Mouse (Mus musculus) splenic B cell, adult 2 months (primary cell): ENCODE measurements around the gene 1700029P11Rik.

Source experiments
- DNase-seq: peaks from one replicate; pipeline ENCODE4 v3.0.0-alpha.2; 2011; ENCODE audit warnings: low read depth, low spot score
- H3K27me3 ChIP-seq: 2 replicates; pipeline ENCODE4 v1.6.1; 2012; ENCODE audit warnings: mild to moderate bottlenecking, low read length, moderate library complexity, mixed read lengths; ENCODE audit not compliant: control insufficient read depth, poor library complexity, insufficient read depth, severe bottlenecking
- H3K36me3 ChIP-seq: 2 replicates; pipeline ENCODE4 v1.6.1; 2012; ENCODE audit warnings: mild to moderate bottlenecking, low read length, moderate library complexity, mixed read lengths; ENCODE audit not compliant: control insufficient read depth, poor library complexity, insufficient read depth, severe bottlenecking

1700029P11Rik gene

DNA sequence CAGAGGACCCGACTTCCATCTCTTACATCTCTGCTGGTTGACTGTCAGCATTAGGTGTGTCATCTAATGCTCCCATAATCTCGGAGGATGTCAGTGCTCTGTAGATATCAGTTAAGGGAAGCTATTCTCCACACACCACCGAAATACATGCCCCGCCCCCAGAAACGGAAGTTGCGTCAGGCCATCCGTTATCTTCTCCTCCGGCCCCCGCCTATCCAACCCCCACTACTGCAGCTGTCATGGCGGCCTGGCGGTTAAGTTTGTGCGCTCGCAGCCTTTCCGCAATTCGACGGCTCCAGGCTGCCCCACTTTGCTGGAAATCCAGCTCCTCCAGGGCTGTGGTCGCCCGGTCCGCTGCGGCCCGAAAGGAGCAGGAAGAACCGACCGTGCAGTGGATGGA, at the start of gene 1700029P11Rik:
TSS of gene 1700029P11Rik (plus strand) at position 220 of the 400 bp plus-strand sequence.
- Histone ChIP-seq H3K36me3 (no peaks in the 10 kb centered on the region), H3K27me3 (no peaks in the 10 kb centered on the region)
- no peak for DNase-seq

DNA sequence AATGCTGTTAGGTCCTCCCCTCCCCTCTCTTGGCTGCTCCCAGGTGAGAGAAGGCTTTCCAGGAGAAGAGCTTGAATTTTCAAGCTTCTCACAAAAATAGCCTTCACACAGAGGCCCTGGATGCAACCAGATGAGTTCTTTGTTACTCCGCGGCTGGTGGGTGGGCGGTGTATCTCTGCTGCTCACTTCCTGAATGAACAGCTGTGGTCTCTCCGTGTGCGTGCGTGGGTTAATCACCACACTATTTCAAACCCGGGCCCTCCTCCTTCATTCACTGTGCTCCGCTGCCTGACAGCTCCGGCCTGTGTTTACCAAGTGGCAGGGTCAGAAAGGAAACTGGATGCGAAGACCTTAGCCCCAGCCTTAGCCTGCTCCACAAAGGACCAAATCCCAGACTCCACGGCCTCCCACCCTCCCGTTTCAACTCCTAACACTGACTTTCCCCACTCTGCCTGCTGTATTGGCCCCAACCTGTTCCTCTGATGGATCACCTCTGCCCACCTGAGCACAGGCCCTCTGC, 47.3 kb upstream of the 1700029P11Rik start:
- Histone ChIP-seq H3K36me3 (no peaks in the 10 kb centered on the region), H3K27me3 (no peaks in the 10 kb centered on the region)
- peak; percentile 60 for DNase-seq

DNA sequence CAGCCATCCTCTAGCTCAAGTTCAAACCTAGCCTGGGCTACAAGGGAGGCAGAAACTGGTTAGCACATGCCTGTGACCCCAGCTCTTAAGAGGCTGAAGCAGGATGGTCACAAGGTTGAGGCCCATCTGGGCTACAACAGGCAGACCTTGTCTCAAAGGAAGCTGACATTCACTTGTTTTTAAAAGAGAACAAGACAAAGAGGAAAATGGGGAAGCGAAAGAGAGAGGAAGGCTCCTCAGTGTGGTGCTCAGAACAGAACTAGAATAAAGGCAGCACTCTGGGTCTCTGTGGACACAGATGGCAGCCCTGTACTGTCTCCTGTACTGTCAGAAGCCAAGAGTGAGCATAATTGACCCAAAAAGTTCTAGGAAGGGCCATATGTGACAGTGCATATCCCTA, 46.4 kb upstream of the 1700029P11Rik start:
- no peaks in the 10 kb centered on the region for H3K27me3 ChIP-seq
- DNase-seq, result peak; percentile 73
- H3K36me3 ChIP-seq, result no peaks in the 10 kb centered on the region

DNA sequence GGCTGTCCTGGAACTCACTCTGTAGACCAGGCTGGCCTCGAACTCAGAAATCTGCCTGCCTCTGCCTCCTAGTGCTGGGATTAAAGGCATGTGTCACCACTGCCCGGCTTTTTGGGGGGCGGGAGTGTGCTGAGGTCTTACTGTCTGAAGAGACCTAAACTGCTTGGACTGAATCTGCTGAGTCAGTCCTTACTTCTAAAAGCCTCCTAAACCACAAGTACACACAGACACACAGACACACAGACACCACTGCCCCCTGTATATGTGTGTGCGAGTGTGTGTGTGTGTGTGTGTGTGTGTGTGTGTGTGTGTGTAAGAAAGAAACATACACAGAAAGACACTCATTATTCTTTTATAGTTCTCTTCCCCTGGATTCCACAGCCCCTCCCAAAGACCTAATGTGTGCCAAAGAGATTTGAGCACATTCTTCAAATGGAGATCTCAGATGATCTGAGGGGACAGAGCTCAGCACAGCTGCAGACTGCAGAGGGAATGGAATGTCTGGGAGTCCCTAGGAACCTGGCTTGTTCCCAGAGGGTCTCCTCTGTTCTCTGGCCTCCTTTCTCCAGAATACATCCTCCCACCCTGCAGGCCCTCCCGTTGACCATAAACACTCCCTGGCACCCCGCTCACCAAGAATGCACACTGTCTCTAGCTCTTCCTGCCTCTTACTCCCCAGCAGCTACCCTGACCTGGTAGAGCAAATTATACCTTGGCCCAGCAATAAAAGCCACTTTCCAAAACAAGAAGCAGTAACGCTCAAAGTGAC, 44.3 kb upstream of the 1700029P11Rik start:
- no peak for DNase-seq
- Histone ChIP-seq H3K36me3 (no peaks in the 10 kb centered on the region), H3K27me3 (no peaks in the 10 kb centered on the region)

DNA sequence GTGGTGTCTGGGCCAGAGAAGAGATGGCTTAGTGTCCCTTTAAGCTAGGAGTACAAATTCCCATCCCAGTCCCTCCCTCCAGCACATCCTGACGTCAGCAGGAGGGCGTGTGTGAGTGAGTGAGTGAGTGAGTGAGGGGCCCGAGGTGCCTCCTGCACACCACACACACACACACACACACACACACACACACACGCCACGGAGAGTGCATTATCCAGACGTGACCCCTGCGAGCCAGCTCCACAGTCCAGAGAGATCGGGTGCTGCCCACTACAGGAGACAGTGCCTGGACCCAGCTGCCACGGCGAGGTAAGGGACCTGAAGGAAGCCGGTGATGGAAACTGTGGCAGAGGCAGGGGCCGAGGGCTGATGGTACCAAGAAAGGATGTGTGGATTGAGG, 43.7 kb upstream of the 1700029P11Rik start, which contains the start of gene Csdc2:
TSS of gene Csdc2 (plus strand) at position 81 of the 400 bp plus-strand sequence.
- no peak for DNase-seq
- Histone ChIP-seq H3K36me3 (no peaks in the 10 kb centered on the region), H3K27me3 (no peaks in the 10 kb centered on the region)

DNA sequence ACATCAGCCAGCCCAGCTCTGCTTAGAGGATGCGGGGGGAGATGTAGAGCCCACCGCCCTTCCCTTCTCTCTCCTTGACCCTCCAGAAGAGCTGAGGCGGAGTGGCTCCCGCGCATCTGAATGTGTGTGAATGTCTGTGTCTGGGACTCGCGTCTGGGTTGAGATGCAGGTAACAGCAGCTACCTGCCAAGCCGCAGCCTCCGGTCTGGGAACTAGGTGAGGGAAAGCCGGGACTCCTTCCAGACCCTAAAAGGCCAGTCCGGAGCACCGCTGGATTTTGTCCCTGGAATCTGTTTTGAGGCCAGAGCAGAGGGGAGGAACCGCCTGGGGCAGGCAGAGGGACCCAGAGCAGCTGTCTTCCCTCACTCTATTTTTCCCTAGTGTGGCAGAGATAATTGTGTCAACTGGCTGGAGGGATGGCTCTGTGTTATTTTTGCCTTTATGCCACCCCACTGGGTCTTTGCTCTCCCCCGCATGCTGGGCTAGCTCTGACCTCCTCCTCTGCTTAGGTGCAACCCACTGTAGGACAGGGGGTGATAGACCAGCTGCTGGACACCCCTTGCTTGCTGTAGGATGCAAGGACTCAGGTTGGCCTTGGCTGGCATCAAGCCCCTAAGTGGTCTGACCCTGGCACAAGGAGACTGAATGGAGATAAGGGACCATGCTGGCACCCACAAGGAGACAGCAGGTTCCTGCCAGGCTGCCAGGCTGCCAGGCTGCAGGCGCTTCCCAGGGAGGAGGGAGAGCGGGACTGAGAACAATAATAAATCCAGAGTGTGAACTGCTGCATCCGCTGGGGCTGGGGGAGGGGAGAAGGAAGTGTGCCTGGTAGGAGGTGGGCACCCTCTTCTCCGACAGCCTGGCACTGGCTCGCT, 43.0 kb upstream of the 1700029P11Rik start:
- no peaks in the 10 kb centered on the region for H3K36me3 ChIP-seq
- H3K27me3 ChIP-seq, result no peaks in the 10 kb centered on the region
- no peak for DNase-seq

DNA sequence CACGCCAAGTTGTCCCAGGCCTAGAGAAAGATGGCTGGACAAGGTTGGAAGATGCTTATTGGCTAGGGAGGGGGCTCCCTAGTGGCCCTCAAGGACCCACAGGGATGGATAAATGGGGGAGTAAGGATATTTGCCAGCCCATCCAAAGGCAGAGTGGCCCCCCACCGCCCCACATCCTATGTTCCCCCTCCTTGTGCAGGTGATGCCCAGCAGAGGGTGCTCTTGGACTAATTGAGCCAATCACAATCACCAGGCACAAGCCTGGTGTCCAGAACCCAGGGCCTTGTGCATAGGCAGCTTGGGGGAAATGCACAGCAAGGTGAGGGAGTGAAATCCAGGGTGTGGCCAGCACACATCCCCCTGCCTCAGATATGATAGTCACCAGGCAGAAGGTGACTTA, 42.1 kb upstream of the 1700029P11Rik start:
- no peaks in the 10 kb centered on the region for H3K27me3 ChIP-seq
- DNase-seq, result peak; percentile 76
- no peaks in the 10 kb centered on the region for H3K36me3 ChIP-seq

DNA sequence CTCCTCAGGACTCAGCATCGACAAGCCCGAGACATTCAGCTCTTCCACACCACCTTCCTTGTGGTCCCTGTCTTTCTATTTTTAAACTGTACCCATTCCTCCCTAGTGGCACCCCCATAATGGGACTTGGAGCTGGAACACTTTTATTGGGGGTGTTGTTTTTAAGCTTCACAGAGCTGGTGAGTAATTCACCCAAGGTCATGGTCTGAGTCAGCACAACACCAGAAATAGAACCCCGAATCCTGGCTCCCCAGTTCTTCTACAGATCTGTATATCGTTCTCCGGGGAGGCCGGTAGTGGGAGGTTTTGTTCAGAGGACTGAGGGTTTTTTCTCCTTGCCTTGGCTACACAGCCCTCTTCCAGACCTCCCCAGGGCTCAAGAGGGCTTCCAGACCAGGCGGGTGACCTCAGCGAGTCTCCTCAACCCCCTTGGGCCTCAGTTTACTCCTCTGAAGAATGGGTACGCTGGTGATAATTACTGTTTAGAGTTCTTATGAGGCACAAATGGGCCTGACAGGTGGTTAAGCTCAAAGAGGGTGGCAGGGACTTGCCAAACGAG, 41.1 kb upstream of the 1700029P11Rik start:
- H3K36me3 ChIP-seq, result no peaks in the 10 kb centered on the region
- H3K27me3 ChIP-seq, result no peaks in the 10 kb centered on the region
- DNase-seq, result no peak

DNA sequence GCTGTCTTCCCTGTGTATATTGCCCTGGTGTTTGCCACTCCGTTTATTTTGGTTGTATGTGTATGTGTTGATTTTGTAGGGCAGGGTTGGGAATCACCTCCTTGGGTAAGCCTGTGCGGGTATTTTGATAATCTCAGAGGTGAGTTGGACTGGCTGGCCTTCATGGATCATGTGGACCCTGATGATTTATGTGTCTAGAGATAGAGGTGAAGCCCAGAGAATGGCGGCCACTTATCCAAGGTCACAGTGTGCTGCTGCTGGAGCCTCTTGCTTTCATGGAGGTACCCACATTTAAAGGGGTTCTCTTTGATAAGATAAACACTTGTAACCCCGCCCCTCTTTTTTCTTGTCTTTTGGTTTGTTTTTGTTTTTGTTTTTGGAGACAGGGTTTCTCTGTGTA, 40.6 kb upstream of the 1700029P11Rik start:
- Histone ChIP-seq H3K27me3 (no peaks in the 10 kb centered on the region), H3K36me3 (no peaks in the 10 kb centered on the region)
- DNase-seq, result no peak

DNA sequence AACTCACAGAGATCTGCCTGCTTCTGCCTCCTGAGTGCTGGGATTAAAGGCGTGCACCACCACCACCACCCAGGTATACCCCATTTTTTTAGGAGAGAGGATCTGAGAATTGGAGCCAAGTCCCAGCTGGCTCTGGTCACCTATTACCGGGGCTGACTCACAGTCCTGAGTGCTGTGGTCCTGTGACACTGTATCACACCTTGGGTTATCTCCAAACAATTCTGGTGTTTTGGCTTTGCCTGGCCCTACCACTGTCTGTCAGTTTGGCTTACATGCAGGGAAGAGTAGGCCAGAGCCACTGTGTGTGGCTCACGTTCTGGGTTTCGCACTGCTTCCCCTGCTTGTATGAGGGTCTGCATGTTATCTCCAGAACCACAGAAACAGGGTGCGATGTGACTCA, 40.1 kb upstream of the 1700029P11Rik start:
- Histone ChIP-seq H3K27me3 (no peaks in the 10 kb centered on the region), H3K36me3 (no peaks in the 10 kb centered on the region)
- no peak for DNase-seq

DNA sequence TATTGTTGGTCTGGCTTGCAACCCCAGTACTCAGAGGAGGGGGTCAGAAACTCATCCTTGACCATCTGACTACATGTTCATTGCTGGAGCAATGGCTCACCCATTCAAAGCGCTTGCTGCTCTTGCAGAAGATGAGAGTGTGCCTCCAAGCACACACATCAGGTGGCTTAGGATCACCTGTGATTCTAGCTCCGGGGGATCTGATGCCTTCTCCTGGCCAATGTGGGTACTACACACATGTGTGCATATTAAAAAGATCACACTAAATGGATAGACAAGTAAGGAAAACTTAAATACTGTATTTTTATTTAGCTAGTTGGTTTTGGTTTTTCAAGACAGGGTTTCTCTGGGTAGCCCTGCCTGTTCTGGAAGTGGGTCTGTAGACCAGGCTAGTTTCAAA, 39.3 kb upstream of the 1700029P11Rik start:
- H3K27me3 ChIP-seq, result no peaks in the 10 kb centered on the region

DNA sequence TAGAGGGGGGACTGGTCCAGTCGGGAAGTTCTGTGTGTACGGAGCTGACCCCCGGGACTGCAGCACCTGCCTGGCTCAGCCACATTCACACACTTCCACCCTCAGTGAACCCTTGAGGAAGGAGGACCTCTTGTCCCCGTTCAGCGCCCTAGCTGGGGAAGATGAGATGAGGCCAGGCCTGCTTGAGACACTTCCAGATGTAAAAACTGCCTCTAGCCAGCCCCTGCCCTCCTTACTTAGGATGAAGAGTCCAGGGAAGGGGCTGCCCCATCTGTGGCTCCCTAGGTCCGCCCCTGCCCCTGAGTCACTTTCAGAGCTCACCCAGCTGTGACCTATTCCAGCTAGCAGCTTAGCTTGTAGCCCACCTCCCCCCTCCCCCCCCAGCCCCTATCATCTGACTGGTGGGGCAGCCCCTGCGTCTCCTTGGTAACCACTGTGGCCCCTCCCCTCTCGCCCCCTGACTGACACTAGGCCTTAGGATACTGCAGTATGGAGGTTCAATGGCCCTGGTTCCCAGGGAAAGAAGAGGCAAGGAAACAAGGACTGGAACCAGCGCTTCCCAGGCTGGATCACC, 37.1 kb upstream of the 1700029P11Rik start:
- H3K36me3 ChIP-seq, result no peaks in the 10 kb centered on the region
- no peaks in the 10 kb centered on the region for H3K27me3 ChIP-seq
- no peak for DNase-seq

More for the DNA sequence above, 39.3 kb upstream of the 1700029P11Rik start:
- H3K36me3 ChIP-seq, result no peaks in the 10 kb centered on the region
- no peak for DNase-seq

DNA sequence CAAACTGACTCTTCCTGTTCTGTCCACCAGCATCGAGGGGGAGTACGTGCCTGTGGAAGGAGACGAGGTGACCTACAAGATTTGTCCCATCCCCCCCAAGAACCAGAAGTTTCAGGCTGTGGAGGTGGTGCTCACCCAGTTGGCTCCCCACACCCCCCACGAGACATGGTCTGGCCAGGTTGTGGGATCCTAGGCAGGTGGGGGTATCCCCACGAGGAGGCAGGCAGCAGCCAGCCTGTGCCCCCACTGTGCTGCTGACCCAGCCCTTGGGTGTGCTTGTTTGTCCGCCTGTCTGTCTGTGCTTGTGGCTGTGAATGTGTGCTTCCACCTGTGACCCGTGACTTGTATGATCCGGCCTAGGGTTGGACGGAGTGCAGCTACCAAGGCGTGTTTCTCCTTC, 31.3 kb upstream of the 1700029P11Rik start:
- no peaks in the 10 kb centered on the region for H3K36me3 ChIP-seq
- no peak for DNase-seq
- H3K27me3 ChIP-seq, result no peaks in the 10 kb centered on the region

DNA sequence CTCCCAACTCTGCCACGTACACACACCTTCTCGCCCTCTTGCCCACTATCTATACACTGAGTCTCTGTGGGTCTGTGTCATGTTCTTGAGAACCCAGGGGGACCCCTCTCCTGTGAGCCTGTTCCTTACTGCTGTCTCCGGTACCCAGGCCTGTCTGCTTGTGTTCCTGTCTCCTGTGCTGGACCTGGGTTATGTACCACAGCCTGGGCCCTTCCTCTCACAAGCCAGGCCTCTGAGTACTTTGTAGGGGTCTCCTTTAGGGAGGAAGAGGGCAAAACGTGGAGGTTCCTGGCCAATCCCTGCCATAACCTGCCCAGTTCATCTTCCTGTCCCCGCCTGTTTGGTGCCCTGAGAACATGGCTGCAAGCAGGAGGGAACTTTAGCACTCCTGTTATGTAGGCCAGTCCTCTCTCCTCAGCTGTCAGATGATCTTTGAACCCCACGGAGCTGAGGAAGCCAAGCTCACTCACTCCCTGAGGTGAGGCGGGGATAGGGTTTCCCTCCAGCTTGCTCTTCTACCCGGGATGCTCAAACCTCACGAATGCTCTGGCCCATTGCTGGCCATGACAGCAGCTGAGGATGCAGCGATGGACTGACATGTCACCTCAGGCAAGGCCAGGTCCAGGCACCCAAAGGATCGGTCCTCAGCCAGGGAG, 30.7 kb upstream of the 1700029P11Rik start:
- DNase-seq, result no peak
- no peaks in the 10 kb centered on the region for H3K36me3 ChIP-seq
- H3K27me3 ChIP-seq, result no peaks in the 10 kb centered on the region
